Mouse (Mus musculus) neural tube, embryonic 13.5 days (tissue): ENCODE data around the gene Xpnpep3. TPM values are rescaled to one million over a fixed set of nuclear protein-coding genes. Genes with fewer than 3 reads are reported as not detected.
"Not testable (repeated sequence)": the region's sequence is repeated elsewhere in the genome, so short reads cannot be mapped to it uniquely, and the experiment has no call there.

Experiments
- ATAC-seq: fragments of 200-750 bp; cut with Nextera tagmentation; 2 replicates; pipeline ENCODE4 v1.8.0; 2017; ENCODE audit warnings: low read depth, mild to moderate bottlenecking, moderate TSS enrichment, moderate library complexity
- H3K27ac ChIP-seq: fragments of 300-500 bp; sonication (generic); replicated peaks from 2 replicates; pipeline ENCODE4 v1.5.1; 2015; ENCODE audit warnings: moderate library complexity, mild to moderate bottlenecking, inconsistent platforms
- H3K27me3 ChIP-seq: fragments of 300-500 bp; sonication (generic); 2 replicates; pipeline ENCODE4 v1.6.1; 2015; ENCODE audit warnings: mild to moderate bottlenecking, inconsistent platforms
- H3K36me3 ChIP-seq: fragments of 300-500 bp; sonication (generic); 2 replicates; pipeline ENCODE4 v1.6.1; 2015; ENCODE audit warnings: mild to moderate bottlenecking, inconsistent platforms
- H3K4me1 ChIP-seq: fragments of 300-500 bp; sonication (generic); replicated peaks from 2 replicates; pipeline ENCODE4 v1.6.1; 2015; ENCODE audit warnings: inconsistent platforms
- H3K4me2 ChIP-seq: fragments of 300-500 bp; sonication (generic); 2 replicates; pipeline ENCODE4 v1.6.1; 2015; ENCODE audit warnings: inconsistent platforms, mild to moderate bottlenecking, moderate library complexity
- H3K4me3 ChIP-seq: fragments of 300-500 bp; sonication (generic); 2 replicates; pipeline ENCODE4 v1.5.1; 2015; ENCODE audit warnings: mild to moderate bottlenecking, inconsistent platforms
- H3K9ac ChIP-seq: fragments of 300-500 bp; sonication (generic); 2 replicates; pipeline ENCODE4 v1.6.1; 2015; ENCODE audit warnings: moderate library complexity, mild to moderate bottlenecking, inconsistent platforms
- H3K9me3 ChIP-seq: fragments of 300-500 bp; sonication (generic); 2 replicates; pipeline ENCODE4 v1.6.1; 2016; ENCODE audit warnings: inconsistent platforms
- WGBS: fragments of 180-500 bp; shearing (Covaris S2); methylation state at CpG from one replicate; pipeline ENCODE4 v1.1.7; 2015; 5-methylcytosine and 5-hydroxymethylcytosine counted together
- polyA plus RNA-seq: library from polyadenylated mRNA; unstranded; fragments of >200 nt; fragmentation: Nextera tagmentation; extraction: Ambion mirVana; gene quantifications from 2 replicates; pipeline ENCODE4 v1.2.1, GENCODE M21; 2015

Gene Xpnpep3
- polyA plus RNA-seq, 1 experiment from 2014 or later, result 11.0 TPM

GRCm38 (mm10) chr15:81408199-81408598 is 8.3 kb downstream of the Xpnpep3 start, which contains the start of gene Dnajb7:
Gene Dnajb7, minus strand, starts transcription at chr15:81408299.
- H3K27me3 ChIP-seq, result no peaks in the 10 kb centered on the region
- 89% methylated on average over 1 of the region's 1 CpGs for WGBS

GRCm38 (mm10) chr15:81416763-81417310 is 16.9 kb downstream of the Xpnpep3 start:
- H3K36me3 ChIP-seq, ATAC-seq, H3K27ac ChIP-seq, H3K9me3 ChIP-seq, H3K27me3 ChIP-seq, H3K4me1 ChIP-seq: not testable (repeated sequence)
- Histone ChIP-seq H3K4me2 (peak overlapping the region; percentile 48), H3K9ac (0 out of 2 replicates have a peak overlapping the region, but pooled peaks have one; percentile 26), H3K4me3 (peak overlapping the region; percentile 14; the same call in 1 of the 2 replicates)
- WGBS, result 10% methylated on average over 22 of the region's 22 CpGs

More at GRCm38 (mm10) chr15:81408199-81408598, 8.3 kb downstream of the Xpnpep3 start, which contains the start of gene Dnajb7:
- no peaks in the 10 kb centered on the region for H3K9me3 ChIP-seq
- no peak within 1 kb of the TSS for H3K9ac ChIP-seq
- H3K4me2 ChIP-seq, result no peak within 1 kb of the TSS
- no peak within 1 kb of the TSS for H3K4me3 ChIP-seq
- no peaks in the 10 kb centered on the region for H3K4me1 ChIP-seq
- ATAC-seq, result no peak
- H3K36me3 ChIP-seq, result no peaks in the 10 kb centered on the region
- H3K27ac ChIP-seq, result no peak within 1 kb of the TSS

- Histone ChIP-seq H3K9ac (no peak overlapping the region), H3K4me3 (no peak overlapping the region), H3K27me3 (no peaks in the 10 kb centered on the region), H3K27ac (no peak overlapping the region), H3K4me1 (no peaks in the 10 kb centered on the region), H3K4me2 (no peak overlapping the region), H3K9me3 (no peaks in the 10 kb centered on the region), H3K36me3 (0 out of 2 replicates have a peak, but pooled peaks cover 4% of the 10 kb centered on the region)
- 87% methylated on average over 4 of the region's 4 CpGs for WGBS
- no peak for ATAC-seq
Measured at GRCm38 (mm10) chr15:81418065-81418464, 18.1 kb downstream of the Xpnpep3 start.

- H3K9ac ChIP-seq, result no peak overlapping the region
- H3K27me3 ChIP-seq, result no peaks in the 10 kb centered on the region
- no peak overlapping the region for H3K27ac ChIP-seq
- 0 out of 2 replicates have a peak, but pooled peaks cover 4% of the 10 kb centered on the region for H3K36me3 ChIP-seq
- no peaks in the 10 kb centered on the region for H3K9me3 ChIP-seq
- H3K4me1 ChIP-seq, result no peaks in the 10 kb centered on the region
- ATAC-seq, result no peak
- no peak overlapping the region for H3K4me3 ChIP-seq
- no peak overlapping the region for H3K4me2 ChIP-seq
- WGBS, result 71% methylated on average over 1 of the region's 1 CpGs
Measured at GRCm38 (mm10) chr15:81421454-81421853, 21.5 kb downstream of the Xpnpep3 start.

- Histone ChIP-seq H3K4me1 (no peaks in the 10 kb centered on the region), H3K27ac (no peak overlapping the region), H3K27me3 (no peaks in the 10 kb centered on the region), H3K36me3 (peaks cover 6% of the 10 kb centered on the region), H3K4me3 (no peak overlapping the region), H3K9ac (no peak overlapping the region), H3K9me3 (no peaks in the 10 kb centered on the region), H3K4me2 (no peak overlapping the region)
- WGBS, result 85% methylated on average over 7 of the region's 7 CpGs
- no peak for ATAC-seq
Measured at GRCm38 (mm10) chr15:81422156-81422681, 22.3 kb downstream of the Xpnpep3 start.

- H3K36me3 ChIP-seq, result peaks cover 10% of the 10 kb centered on the region
- no peak overlapping the region for H3K27ac ChIP-seq
- H3K4me2 ChIP-seq, result no peak overlapping the region
- 87% methylated on average over 3 of the region's 3 CpGs for WGBS
- no peak for ATAC-seq
- H3K27me3 ChIP-seq, result no peaks in the 10 kb centered on the region
- H3K4me3 ChIP-seq, result no peak overlapping the region
- no peak overlapping the region for H3K9ac ChIP-seq
- H3K9me3 ChIP-seq, result no peaks in the 10 kb centered on the region
- H3K4me1 ChIP-seq, result no peaks in the 10 kb centered on the region
Measured at GRCm38 (mm10) chr15:81425311-81425710, 25.4 kb downstream of the Xpnpep3 start.

- Histone ChIP-seq H3K4me2 (no peak overlapping the region), H3K9ac (no peak overlapping the region), H3K9me3 (no peaks in the 10 kb centered on the region), H3K36me3 (peaks cover 34% of the 10 kb centered on the region), H3K27ac (no peak overlapping the region), H3K27me3 (no peaks in the 10 kb centered on the region), H3K4me1 (no peaks in the 10 kb centered on the region), H3K4me3 (no peak overlapping the region)
- no peak for ATAC-seq
- WGBS, result 90% methylated on average over 2 of the region's 2 CpGs
Measured at GRCm38 (mm10) chr15:81427947-81428346, 28.0 kb downstream of the Xpnpep3 start.

- Histone ChIP-seq H3K27ac (no peak overlapping the region), H3K9me3 (no peaks in the 10 kb centered on the region), H3K4me1 (no peaks in the 10 kb centered on the region), H3K9ac (no peak overlapping the region), H3K27me3 (no peaks in the 10 kb centered on the region), H3K4me2 (no peak overlapping the region), H3K4me3 (no peak overlapping the region), H3K36me3 (peaks cover 34% of the 10 kb centered on the region)
- WGBS, result 80% methylated on average over 1 of the region's 1 CpGs
- ATAC-seq, result no peak
Measured at GRCm38 (mm10) chr15:81431195-81431594, 31.3 kb downstream of the Xpnpep3 start.

- H3K9me3 ChIP-seq, result no peaks in the 10 kb centered on the region
- H3K4me2 ChIP-seq, result no peak overlapping the region
- no peak for ATAC-seq
- H3K27me3 ChIP-seq, result no peaks in the 10 kb centered on the region
- H3K36me3 ChIP-seq, result peaks cover 28% of the 10 kb centered on the region
- 100% methylated on average over 1 of the region's 1 CpGs for WGBS
- H3K4me1 ChIP-seq, result no peaks in the 10 kb centered on the region
- H3K9ac ChIP-seq, result no peak overlapping the region
- H3K27ac ChIP-seq, result no peak overlapping the region
- no peak overlapping the region for H3K4me3 ChIP-seq
Measured at GRCm38 (mm10) chr15:81438345-81438744, 38.4 kb downstream of the Xpnpep3 start.

- Histone ChIP-seq H3K4me3 (no peak overlapping the region), H3K27ac (no peak overlapping the region), H3K27me3 (no peaks in the 10 kb centered on the region), H3K9me3 (no peaks in the 10 kb centered on the region), H3K4me1 (no peaks in the 10 kb centered on the region), H3K9ac (no peak overlapping the region), H3K4me2 (no peak overlapping the region), H3K36me3 (peaks cover 31% of the 10 kb centered on the region)
- no peak for ATAC-seq
Measured at GRCm38 (mm10) chr15:81439236-81439635, 39.3 kb downstream of the Xpnpep3 start.

GRCm38 (mm10) chr15:81448463-81448862 is 48.5 kb downstream of the Xpnpep3 start:
- no peak for ATAC-seq
- Histone ChIP-seq H3K4me2 (no peak overlapping the region), H3K9me3 (no peaks in the 10 kb centered on the region), H3K27ac (no peak overlapping the region), H3K36me3 (peaks cover 37% of the 10 kb centered on the region), H3K4me3 (no peak overlapping the region), H3K4me1 (no peaks in the 10 kb centered on the region), H3K27me3 (no peaks in the 10 kb centered on the region), H3K9ac (no peak overlapping the region)
- WGBS, result 64% methylated on average over 3 of the region's 3 CpGs

- no peak overlapping the region for H3K27ac ChIP-seq
- H3K27me3 ChIP-seq, result no peaks in the 10 kb centered on the region
- no peak for ATAC-seq
- no peak overlapping the region for H3K9ac ChIP-seq
- H3K4me2 ChIP-seq, result no peak overlapping the region
- H3K4me1 ChIP-seq, result peaks cover 9% of the 10 kb centered on the region
- H3K36me3 ChIP-seq, result peaks cover 6% of the 10 kb centered on the region
- 79% methylated on average over 7 of the region's 7 CpGs for WGBS
- no peak overlapping the region for H3K4me3 ChIP-seq
- no peaks in the 10 kb centered on the region for H3K9me3 ChIP-seq
Measured at GRCm38 (mm10) chr15:81461523-81461922, 61.6 kb downstream of the Xpnpep3 start.
